Mouse (Mus musculus): ENCODE results near the gene Zfp933. TPM values are rescaled to one million over a fixed set of nuclear protein-coding genes. Genes with fewer than 3 reads are reported as not detected.

Zfp933 gene
- 6.6 and 9.6 TPM in 2 replicates for polyA plus RNA-seq (2014; fragmentation: Nextera tagmentation; extraction: Ambion mirVana)

DNA sequence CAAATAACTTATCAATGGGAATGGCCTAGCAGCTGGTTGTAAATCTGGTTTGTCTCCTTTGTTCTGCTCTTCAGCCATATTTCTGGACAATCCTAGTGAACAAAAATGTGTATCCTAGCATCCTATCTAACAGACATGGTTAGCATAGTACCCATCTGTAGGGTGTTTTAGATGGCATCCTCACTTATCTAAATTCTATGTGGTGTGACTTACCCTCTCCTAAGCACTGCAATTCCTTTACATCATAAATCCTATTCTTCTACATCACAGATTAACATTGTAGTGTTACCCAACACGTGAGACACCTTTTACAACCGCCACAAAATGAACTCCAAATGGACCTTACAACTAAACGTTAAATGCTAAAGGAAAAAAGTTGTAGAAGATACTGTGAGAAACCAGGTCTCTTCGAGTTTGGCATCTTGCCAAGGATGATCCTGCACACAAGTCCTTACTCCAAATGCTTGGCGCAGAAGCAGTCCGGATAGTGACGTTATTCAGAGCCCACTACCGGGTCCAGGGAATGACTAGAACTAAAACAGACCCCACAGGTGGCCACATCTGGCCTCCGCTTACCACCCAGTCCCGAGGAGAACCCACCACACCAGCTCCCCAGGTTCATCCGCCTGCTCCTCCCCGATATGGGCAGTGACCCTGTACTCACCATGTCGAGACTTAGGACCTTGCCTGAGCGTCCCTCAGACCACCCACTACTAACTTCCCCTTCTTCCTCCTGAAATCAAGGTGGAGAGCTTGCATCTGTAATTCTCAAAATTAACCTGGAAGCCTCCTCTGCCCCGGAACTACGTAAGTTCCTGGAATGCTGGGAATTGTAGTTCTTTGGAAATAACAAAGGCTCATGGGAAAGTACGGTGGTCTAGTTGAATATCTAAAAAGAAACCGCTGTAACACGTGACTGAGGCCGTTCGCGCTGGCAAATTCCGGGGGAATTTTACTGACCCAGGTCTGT lies at the start of gene Zfp933:
Gene Zfp933, minus strand, starts transcription at position 753 of the 970 bp plus-strand sequence.
- Histone ChIP-seq H3K4me2 (ENCODE audit: low read depth, low read length) (peak within 1 kb of the TSS; percentile 76), H3K27me3 (ENCODE audit: control insufficient read depth, insufficient read depth, low read length) (no peaks in the 10 kb centered on the region), H3K4me3 (ENCODE audit: low read depth, low read length) (peak within 1 kb of the TSS; percentile 68), H3K36me3 (ENCODE audit: control insufficient read depth, insufficient read depth, low read length) (no peaks in the 10 kb centered on the region), H3K4me1 (ENCODE audit: control insufficient read depth, insufficient read depth, low read length) (peaks cover 5% of the 10 kb centered on the region), H3K27ac (ENCODE audit: low read depth, low read length) (no peak within 1 kb of the TSS), H3K9me3 (ENCODE audit: control insufficient read depth, low read length) (peaks cover 11% of the 10 kb centered on the region; the same call in 1 of the 2 replicates), H3K9ac (replicated peaks; ENCODE audit: low read depth, low read length) (peak within 1 kb of the TSS; percentile 60)
- 3% methylated on average over 23 of the region's 23 CpGs for WGBS
- ATAC-seq (ENCODE audit: low read depth) = peak; percentile 90

DNA sequence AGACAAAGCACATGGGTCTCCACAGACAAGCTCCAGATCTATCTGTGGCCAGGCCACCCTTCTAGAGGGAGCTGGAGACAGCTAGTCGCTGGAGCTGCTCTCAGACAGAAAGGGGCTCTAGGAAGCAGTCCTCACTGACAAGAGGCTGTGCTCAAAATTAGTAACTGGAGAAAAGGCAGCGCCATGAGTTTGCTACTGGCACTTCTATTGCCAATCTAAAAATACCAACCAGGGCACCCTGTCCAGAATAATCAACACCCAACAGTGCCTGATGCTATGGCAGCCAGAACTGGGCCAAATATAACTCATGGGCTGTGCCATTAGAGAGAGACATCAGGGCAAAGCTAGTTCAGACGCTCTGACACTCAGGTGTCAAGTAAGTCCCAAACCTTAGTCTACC lies 49.2 kb upstream of the Zfp933 start:
- WGBS = 92% methylated on average over 3 of the region's 3 CpGs
- Histone ChIP-seq H3K9ac (replicated peaks; ENCODE audit: low read depth, low read length) (no peak overlapping the region), H3K27ac (ENCODE audit: low read depth, low read length) (no peak overlapping the region), H3K9me3 (ENCODE audit: control insufficient read depth, low read length) (no peaks in the 10 kb centered on the region), H3K4me1 (ENCODE audit: control insufficient read depth, insufficient read depth, low read length) (no peaks in the 10 kb centered on the region), H3K4me2 (ENCODE audit: low read depth, low read length) (no peak overlapping the region), H3K36me3 (ENCODE audit: control insufficient read depth, insufficient read depth, low read length) (peaks cover 54% of the 10 kb centered on the region), H3K4me3 (ENCODE audit: low read depth, low read length) (no peak overlapping the region), H3K27me3 (ENCODE audit: control insufficient read depth, insufficient read depth, low read length) (no peaks in the 10 kb centered on the region)
- ATAC-seq (ENCODE audit: low read depth) = no peak

DNA sequence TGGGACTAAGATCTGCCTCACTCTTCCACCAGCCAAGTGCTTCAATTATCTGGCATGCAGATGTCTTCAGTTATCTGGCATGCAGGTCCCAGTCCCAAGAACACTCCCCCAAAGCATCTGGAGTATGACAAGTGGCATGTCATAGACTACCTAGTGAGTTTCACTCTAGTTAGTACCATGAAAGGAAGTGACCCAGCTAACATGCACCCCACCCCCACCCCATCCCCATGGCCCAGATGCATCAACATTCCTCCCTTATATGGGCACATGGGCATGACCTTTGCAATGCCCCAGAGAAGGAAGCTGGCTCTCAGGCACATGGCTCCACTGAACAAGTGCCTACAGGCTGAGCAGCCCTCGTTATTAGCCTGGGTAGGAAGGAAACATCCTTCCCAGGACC lies 48.2 kb upstream of the Zfp933 start:
- Histone ChIP-seq H3K36me3 (ENCODE audit: control insufficient read depth, insufficient read depth, low read length) (peaks cover 54% of the 10 kb centered on the region), H3K9ac (replicated peaks; ENCODE audit: low read depth, low read length) (no peak overlapping the region), H3K4me1 (ENCODE audit: control insufficient read depth, insufficient read depth, low read length) (no peaks in the 10 kb centered on the region), H3K4me3 (ENCODE audit: low read depth, low read length) (no peak overlapping the region), H3K27me3 (ENCODE audit: control insufficient read depth, insufficient read depth, low read length) (no peaks in the 10 kb centered on the region), H3K9me3 (ENCODE audit: control insufficient read depth, low read length) (no peaks in the 10 kb centered on the region), H3K27ac (ENCODE audit: low read depth, low read length) (no peak overlapping the region), H3K4me2 (ENCODE audit: low read depth, low read length) (no peak overlapping the region)
- ATAC-seq (ENCODE audit: low read depth) = no peak
- WGBS = 67% methylated on average over 1 of the region's 1 CpGs

DNA sequence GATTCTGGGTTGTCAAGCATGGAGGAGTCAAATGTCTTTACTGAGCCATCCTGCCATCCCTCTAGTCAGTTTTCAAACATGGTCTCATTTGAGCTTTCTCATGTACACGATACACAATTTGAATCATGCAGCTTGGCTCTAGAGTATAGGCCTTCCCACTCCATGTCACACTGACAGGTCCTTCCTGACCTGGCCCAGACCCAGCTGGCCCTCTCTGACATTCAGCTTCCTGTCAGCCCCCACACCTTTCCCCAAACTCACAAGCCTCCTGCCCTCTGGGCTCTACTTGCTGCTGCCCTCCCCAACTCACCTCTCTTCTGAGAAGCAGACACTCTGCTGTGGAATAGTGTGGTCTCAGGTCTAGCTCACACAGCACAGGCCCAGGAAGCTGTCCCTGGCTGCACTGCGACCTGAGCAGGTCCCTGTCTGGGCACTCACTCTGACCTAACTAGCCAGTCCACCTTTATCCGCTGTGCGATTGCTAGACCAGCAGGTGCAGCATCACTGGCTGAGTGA lies 47.7 kb upstream of the Zfp933 start:
- Histone ChIP-seq H3K36me3 (ENCODE audit: control insufficient read depth, insufficient read depth, low read length) (peaks cover 57% of the 10 kb centered on the region), H3K9ac (replicated peaks; ENCODE audit: low read depth, low read length) (no peak overlapping the region), H3K27ac (ENCODE audit: low read depth, low read length) (no peak overlapping the region), H3K27me3 (ENCODE audit: control insufficient read depth, insufficient read depth, low read length) (no peaks in the 10 kb centered on the region), H3K4me2 (ENCODE audit: low read depth, low read length) (no peak overlapping the region), H3K4me3 (ENCODE audit: low read depth, low read length) (no peak overlapping the region), H3K9me3 (ENCODE audit: control insufficient read depth, low read length) (no peaks in the 10 kb centered on the region), H3K4me1 (ENCODE audit: control insufficient read depth, insufficient read depth, low read length) (no peaks in the 10 kb centered on the region)
- WGBS = 94% methylated on average over 4 of the region's 4 CpGs
- no peak for ATAC-seq (ENCODE audit: low read depth)

DNA sequence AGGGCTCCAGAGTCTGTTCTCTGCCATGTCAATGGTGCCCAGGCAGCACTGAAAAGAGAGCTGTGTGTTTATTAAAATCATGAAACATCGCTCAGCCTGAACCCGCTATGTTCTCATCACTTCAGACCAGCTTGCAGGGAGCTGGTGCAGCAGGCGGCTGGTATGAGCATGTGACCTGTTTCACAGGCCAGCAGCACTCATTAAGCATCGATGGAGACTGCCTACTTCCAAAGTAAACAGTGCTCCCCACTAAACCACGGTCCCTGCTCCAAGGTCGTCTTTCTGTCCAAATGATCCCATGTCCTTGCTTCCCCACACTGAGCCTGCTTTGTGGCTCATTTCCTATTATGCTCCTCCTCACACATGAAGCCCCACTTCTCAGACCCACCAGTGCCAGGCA lies 42.2 kb upstream of the Zfp933 start:
- 90% methylated on average over 6 of the region's 6 CpGs for WGBS
- no peak overlapping the region for H3K9ac ChIP-seq (replicated peaks; ENCODE audit: low read depth, low read length)
- peaks cover 62% of the 10 kb centered on the region for H3K36me3 ChIP-seq (ENCODE audit: control insufficient read depth, insufficient read depth, low read length)
- no peaks in the 10 kb centered on the region for H3K4me1 ChIP-seq (ENCODE audit: control insufficient read depth, insufficient read depth, low read length)
- H3K4me3 ChIP-seq (ENCODE audit: low read depth, low read length) = no peak overlapping the region
- no peak overlapping the region for H3K4me2 ChIP-seq (ENCODE audit: low read depth, low read length)
- H3K27me3 ChIP-seq (ENCODE audit: control insufficient read depth, insufficient read depth, low read length) = no peaks in the 10 kb centered on the region
- ATAC-seq (ENCODE audit: low read depth) = no peak
- no peaks in the 10 kb centered on the region for H3K9me3 ChIP-seq (ENCODE audit: control insufficient read depth, low read length)
- no peak overlapping the region for H3K27ac ChIP-seq (ENCODE audit: low read depth, low read length)

DNA sequence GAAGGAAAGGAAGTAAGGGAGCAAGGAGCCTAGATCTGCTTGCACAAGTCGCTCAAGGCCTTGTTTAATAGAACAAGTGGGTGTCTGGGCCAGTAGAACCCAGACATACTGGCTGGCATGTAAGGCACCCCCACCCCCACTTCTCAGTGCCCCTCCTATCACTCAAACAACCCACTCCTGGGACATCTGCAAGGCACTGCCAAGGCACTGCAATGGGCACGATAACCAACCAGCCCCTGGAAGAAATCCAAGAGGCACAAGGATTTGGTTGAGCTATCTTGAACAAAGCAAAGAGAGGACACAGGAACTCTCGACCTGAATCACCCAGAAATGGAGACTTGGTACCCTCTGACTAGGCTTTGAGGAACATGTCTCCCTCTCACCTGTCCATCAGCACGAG lies 40.1 kb upstream of the Zfp933 start:
- H3K9me3 ChIP-seq (ENCODE audit: control insufficient read depth, low read length) = no peaks in the 10 kb centered on the region
- no peak overlapping the region for H3K9ac ChIP-seq (replicated peaks; ENCODE audit: low read depth, low read length)
- no peak overlapping the region for H3K27ac ChIP-seq (ENCODE audit: low read depth, low read length)
- H3K4me1 ChIP-seq (ENCODE audit: control insufficient read depth, insufficient read depth, low read length) = no peaks in the 10 kb centered on the region
- H3K36me3 ChIP-seq (ENCODE audit: control insufficient read depth, insufficient read depth, low read length) = peaks cover 60% of the 10 kb centered on the region
- H3K4me3 ChIP-seq (ENCODE audit: low read depth, low read length) = no peak overlapping the region
- H3K27me3 ChIP-seq (ENCODE audit: control insufficient read depth, insufficient read depth, low read length) = no peaks in the 10 kb centered on the region
- ATAC-seq (ENCODE audit: low read depth) = no peak
- 90% methylated on average over 4 of the region's 4 CpGs for WGBS
- H3K4me2 ChIP-seq (ENCODE audit: low read depth, low read length) = no peak overlapping the region

DNA sequence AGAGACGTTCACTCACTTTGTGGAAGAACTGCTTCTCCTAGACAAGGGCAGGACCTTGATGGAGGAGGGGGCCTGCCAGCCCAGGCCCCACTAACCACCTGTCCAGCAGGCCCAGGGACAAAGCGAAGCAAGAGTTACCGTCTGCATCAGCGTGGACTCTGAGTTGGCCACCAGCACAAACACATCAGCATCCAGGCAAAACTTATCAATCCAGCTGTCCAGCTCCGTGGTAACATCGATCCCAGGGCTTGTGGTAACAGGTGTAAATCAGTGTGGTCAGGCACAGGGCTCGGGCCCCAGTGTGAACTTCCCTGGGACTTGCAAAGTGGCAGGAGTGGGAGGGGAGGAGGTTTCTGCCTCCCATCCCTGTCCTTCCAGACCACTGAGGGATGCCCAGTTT lies 39.1 kb upstream of the Zfp933 start:
- Histone ChIP-seq H3K4me2 (ENCODE audit: low read depth, low read length) (no peak overlapping the region), H3K27me3 (ENCODE audit: control insufficient read depth, insufficient read depth, low read length) (no peaks in the 10 kb centered on the region), H3K9ac (replicated peaks; ENCODE audit: low read depth, low read length) (no peak overlapping the region), H3K9me3 (ENCODE audit: control insufficient read depth, low read length) (no peaks in the 10 kb centered on the region), H3K4me1 (ENCODE audit: control insufficient read depth, insufficient read depth, low read length) (no peaks in the 10 kb centered on the region), H3K36me3 (ENCODE audit: control insufficient read depth, insufficient read depth, low read length) (peaks cover 70% of the 10 kb centered on the region), H3K4me3 (ENCODE audit: low read depth, low read length) (no peak overlapping the region), H3K27ac (ENCODE audit: low read depth, low read length) (no peak overlapping the region)
- 95% methylated on average over 7 of the region's 7 CpGs for WGBS
- no peak for ATAC-seq (ENCODE audit: low read depth)

DNA sequence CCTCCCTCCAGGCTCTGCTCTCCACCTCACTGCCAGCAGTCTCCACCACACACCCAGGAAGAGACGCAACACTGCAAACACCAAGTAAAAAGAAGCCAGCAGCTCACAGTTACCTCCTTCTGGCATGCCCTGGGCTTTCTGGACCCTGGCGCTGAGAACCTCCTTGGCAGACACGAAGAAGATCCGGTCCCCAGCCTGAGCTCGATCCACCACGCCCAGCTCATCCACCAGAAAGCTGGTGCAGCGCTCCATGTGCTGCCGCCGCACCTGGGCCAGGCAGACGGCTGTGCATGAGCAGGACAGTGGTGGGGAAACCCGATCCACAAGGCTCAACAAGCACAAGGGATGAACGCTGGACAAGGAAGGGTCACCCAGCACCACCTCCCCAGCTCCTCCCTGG lies 38.0 kb upstream of the Zfp933 start:
- 95% methylated on average over 12 of the region's 12 CpGs for WGBS
- ATAC-seq (ENCODE audit: low read depth) = no peak

DNA sequence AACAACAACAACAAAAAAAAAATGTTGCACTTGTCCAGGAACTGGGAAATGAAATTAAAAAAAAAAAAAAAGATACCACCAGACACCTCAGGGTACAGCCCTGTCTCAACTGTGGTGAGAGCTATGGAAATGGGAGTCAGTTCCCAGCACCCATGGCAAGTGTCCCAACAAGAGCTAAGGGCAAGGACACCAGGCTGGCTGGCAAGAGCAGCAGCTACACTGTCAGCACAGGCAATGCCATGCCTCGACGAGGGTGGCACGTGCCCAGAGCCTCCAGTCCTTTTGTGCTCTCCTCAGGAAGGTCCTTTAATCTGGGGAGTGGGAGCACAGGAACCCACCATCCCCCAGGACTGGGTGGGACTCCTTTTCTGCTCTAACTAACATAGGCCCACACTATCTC lies 36.0 kb upstream of the Zfp933 start:
- H3K4me3 ChIP-seq (ENCODE audit: low read depth, low read length) = no peak overlapping the region
- WGBS = 82% methylated on average over 3 of the region's 3 CpGs
- H3K9me3 ChIP-seq (ENCODE audit: control insufficient read depth, low read length) = no peaks in the 10 kb centered on the region
- no peak for ATAC-seq (ENCODE audit: low read depth)
- no peak overlapping the region for H3K4me2 ChIP-seq (ENCODE audit: low read depth, low read length)
- no peak overlapping the region for H3K9ac ChIP-seq (replicated peaks; ENCODE audit: low read depth, low read length)
- no peak overlapping the region for H3K27ac ChIP-seq (ENCODE audit: low read depth, low read length)
- peaks cover 72% of the 10 kb centered on the region for H3K36me3 ChIP-seq (ENCODE audit: control insufficient read depth, insufficient read depth, low read length)
- H3K4me1 ChIP-seq (ENCODE audit: control insufficient read depth, insufficient read depth, low read length) = no peaks in the 10 kb centered on the region
- no peaks in the 10 kb centered on the region for H3K27me3 ChIP-seq (ENCODE audit: control insufficient read depth, insufficient read depth, low read length)

More for the DNA sequence above, 38.0 kb upstream of the Zfp933 start:
- Histone ChIP-seq H3K4me2 (ENCODE audit: low read depth, low read length) (no peak overlapping the region), H3K9me3 (ENCODE audit: control insufficient read depth, low read length) (no peaks in the 10 kb centered on the region), H3K27me3 (ENCODE audit: control insufficient read depth, insufficient read depth, low read length) (no peaks in the 10 kb centered on the region), H3K36me3 (ENCODE audit: control insufficient read depth, insufficient read depth, low read length) (peaks cover 77% of the 10 kb centered on the region), H3K27ac (ENCODE audit: low read depth, low read length) (no peak overlapping the region), H3K4me1 (ENCODE audit: control insufficient read depth, insufficient read depth, low read length) (no peaks in the 10 kb centered on the region), H3K4me3 (ENCODE audit: low read depth, low read length) (no peak overlapping the region), H3K9ac (replicated peaks; ENCODE audit: low read depth, low read length) (no peak overlapping the region)
